Mouse (Mus musculus) CH12.LX (cell line): ENCODE data around the gene Ltbp2. TPM values are rescaled to one million over a fixed set of nuclear protein-coding genes. Genes with fewer than 3 reads are reported as not detected.

Experiments
- DNase-seq: peaks from one replicate; pipeline ENCODE4 v3.0.0-alpha.2; 2013; ENCODE audit errors: extremely low read depth
- H3K27ac ChIP-seq: 2 replicates; pipeline ENCODE4 v1.5.1; 2012; ENCODE audit warnings: low read depth, mild to moderate bottlenecking, control low read depth, moderate library complexity; ENCODE audit not compliant: insufficient read depth
- H3K27me3 ChIP-seq: replicated peaks from 2 replicates; pipeline ENCODE3; 2012; ENCODE audit warnings: inconsistent platforms
- H3K36me3 ChIP-seq, 2 experiments: replicated peaks in 1 of 2; 2 replicates each; pipeline versions ENCODE3 to v1.6.1; 2012; ENCODE audit warnings: inconsistent platforms in 1 of 2, low read length in 1 of 2, mild to moderate bottlenecking in 1 of 2, mixed read lengths in 1 of 2, moderate library complexity in 1 of 2; ENCODE audit not compliant: control insufficient read depth in 1 of 2, insufficient read depth in 1 of 2
- H3K4me1 ChIP-seq, 2 experiments: 2 replicates each; pipeline ENCODE4 v1.6.1; 2012; ENCODE audit warnings: inconsistent platforms in 1 of 2, moderate library complexity in 1 of 2; ENCODE audit not compliant: insufficient read depth in 2 of 2, control insufficient read depth in 1 of 2
- H3K4me2 ChIP-seq: 2 replicates; pipeline ENCODE4 v1.6.1; 2012; ENCODE audit warnings: low read depth, mild to moderate bottlenecking, control low read depth; ENCODE audit not compliant: poor library complexity, insufficient read depth, severe bottlenecking
- H3K4me3 ChIP-seq, 3 experiments: fragments of 150-350 bp in 1 of 3; sonication (generic) in 1 of 3; replicated peaks in 1 of 3; 2 replicates each; pipeline versions ENCODE3 to v1.5.1; 2011 to 2012; ENCODE audit warnings: low read depth in 2 of 3, low read length in 2 of 3, mild to moderate bottlenecking in 2 of 3, moderate library complexity in 2 of 3, control low read depth in 1 of 3, improper control_type of control experiment in 1 of 3, inconsistent platforms in 1 of 3, mixed read lengths in 1 of 3; ENCODE audit not compliant: poor library complexity in 1 of 3
- H3K79me2 ChIP-seq: replicated peaks from 2 replicates; pipeline ENCODE4 v1.6.1; 2012; ENCODE audit warnings: mild to moderate bottlenecking, moderate library complexity; ENCODE audit not compliant: control insufficient read depth, poor library complexity, insufficient read depth, severe bottlenecking; ENCODE audit errors: extremely low read depth
- H3K9ac ChIP-seq: 2 replicates; pipeline ENCODE4 v1.6.1; 2012; ENCODE audit warnings: low read depth, mild to moderate bottlenecking, control low read depth, moderate library complexity; ENCODE audit not compliant: insufficient read depth
- H3K9me3 ChIP-seq: replicated peaks from 2 replicates; pipeline ENCODE3; 2012; ENCODE audit warnings: low read length, inconsistent platforms, mixed read lengths
- CHD1 ChIP-seq: IDR thresholded peaks from 2 replicates; pipeline ENCODE4 v1.6.1; 2012; ENCODE audit warnings: low read depth, low read length, improper control_type of control experiment, inconsistent platforms
- CTCF ChIP-seq, 2 experiments: IDR thresholded peaks in 1 of 2; conservative IDR thresholded peaks in 1 of 2; 2 replicates each; pipeline ENCODE4 v1.5.1; 2011 to 2012; ENCODE audit warnings: low read depth in 2 of 2, low read length in 2 of 2, improper control_type of control experiment in 1 of 2, inconsistent platforms in 1 of 2, mild to moderate bottlenecking in 1 of 2, moderate library complexity in 1 of 2
- E2F4 ChIP-seq: IDR thresholded peaks from 2 replicates; pipeline ENCODE4 v1.6.1; 2011; ENCODE audit warnings: low read depth, low read length, improper control_type of control experiment; ENCODE audit not compliant: insufficient replicate concordance
- ELF1 ChIP-seq: IDR thresholded peaks from 2 replicates; pipeline ENCODE4 v1.6.1; 2014; ENCODE audit warnings: low read depth, mild to moderate bottlenecking, inconsistent platforms, low read length, improper control_type of control experiment
- ETS1 ChIP-seq: conservative IDR thresholded peaks from 2 replicates; pipeline ENCODE4 v1.6.1; 2012; ENCODE audit warnings: low read depth, mild to moderate bottlenecking, inconsistent platforms, low read length, improper control_type of control experiment, moderate library complexity
- GABPA ChIP-seq: IDR thresholded peaks from 2 replicates; pipeline ENCODE4 v1.6.1; 2012; ENCODE audit warnings: low read depth, low read length, improper control_type of control experiment, inconsistent platforms; ENCODE audit not compliant: insufficient replicate concordance
- HCFC1 ChIP-seq: IDR thresholded peaks from 2 replicates; pipeline ENCODE4 v1.6.1; 2012; ENCODE audit warnings: low read depth, mild to moderate bottlenecking, inconsistent platforms, low read length, improper control_type of control experiment
- JUND ChIP-seq: conservative IDR thresholded peaks from 2 replicates; pipeline ENCODE4 v1.6.1; 2011; ENCODE audit warnings: low read depth, low read length, improper control_type of control experiment
- MAFK ChIP-seq: IDR thresholded peaks from 2 replicates; pipeline ENCODE4 v1.6.1; 2011; ENCODE audit warnings: low read length, improper control_type of control experiment; ENCODE audit not compliant: insufficient replicate concordance
- MEF2A ChIP-seq: IDR thresholded peaks from 2 replicates; pipeline ENCODE4 v1.6.1; 2014; ENCODE audit warnings: low read depth, mild to moderate bottlenecking, inconsistent platforms, low read length, improper control_type of control experiment, borderline replicate concordance
- MXI1 ChIP-seq: IDR thresholded peaks from 2 replicates; pipeline ENCODE4 v1.6.1; 2011; ENCODE audit warnings: mild to moderate bottlenecking, low read depth, low read length, improper control_type of control experiment
- MYC ChIP-seq: IDR thresholded peaks from 2 replicates; pipeline ENCODE4 v1.6.1; 2011; ENCODE audit warnings: low read depth, mild to moderate bottlenecking, improper control_type of control experiment, low read length
- NELFE ChIP-seq: IDR thresholded peaks from 2 replicates; pipeline ENCODE4 v1.6.1; 2011; ENCODE audit warnings: low read depth, low read length, improper control_type of control experiment
- NRF1 ChIP-seq: IDR thresholded peaks from 2 replicates; pipeline ENCODE4 v1.6.1; 2014; ENCODE audit warnings: low read depth, mild to moderate bottlenecking, inconsistent platforms, low read length, improper control_type of control experiment, moderate library complexity
- PAX5 ChIP-seq: IDR thresholded peaks from 2 replicates; pipeline ENCODE4 v1.6.1; 2012; ENCODE audit warnings: low read length, inconsistent platforms, mixed read lengths
- POLR2AphosphoS2 ChIP-seq: IDR thresholded peaks from 2 replicates; pipeline ENCODE4 v1.6.1; 2011; ENCODE audit warnings: low read depth, low read length, improper control_type of control experiment
- RAD21 ChIP-seq: IDR thresholded peaks from 2 replicates; pipeline ENCODE4 v1.6.1; 2011; ENCODE audit warnings: low read depth, mild to moderate bottlenecking, low read length, improper control_type of control experiment, moderate library complexity
- RCOR1 ChIP-seq: conservative IDR thresholded peaks from 2 replicates; pipeline ENCODE4 v1.6.1; 2012; ENCODE audit warnings: low read depth, mild to moderate bottlenecking, inconsistent platforms, low read length, improper control_type of control experiment
- SIN3A ChIP-seq: IDR thresholded peaks from 2 replicates; pipeline ENCODE4 v1.6.1; 2012; ENCODE audit warnings: low read length, improper control_type of control experiment, inconsistent platforms
- SMC3 ChIP-seq: IDR thresholded peaks from 2 replicates; pipeline ENCODE4 v1.6.1; 2011; ENCODE audit warnings: low read depth, low read length, improper control_type of control experiment
- TBP ChIP-seq: conservative IDR thresholded peaks from 2 replicates; pipeline ENCODE4 v1.6.1; 2011; ENCODE audit warnings: low read depth, low read length, improper control_type of control experiment
- USF1 ChIP-seq: IDR thresholded peaks from 2 replicates; pipeline ENCODE4 v1.6.1; 2014; ENCODE audit warnings: low read depth, mild to moderate bottlenecking, inconsistent platforms, low read length, improper control_type of control experiment
- ZMIZ1 ChIP-seq: IDR thresholded peaks from 2 replicates; pipeline ENCODE4 v1.6.1; 2012; ENCODE audit warnings: low read depth, mild to moderate bottlenecking, inconsistent platforms, low read length, improper control_type of control experiment
- ZNF384 ChIP-seq: IDR thresholded peaks from 2 replicates; pipeline ENCODE4 v1.6.1; 2012; ENCODE audit warnings: low read depth, low read length, improper control_type of control experiment, inconsistent platforms
- dilution Hi-C: fragments of 300-500 bp; cut with MboI; formaldehyde crosslinking; loops from 2 replicates; pipeline ENCODE4 v1.14.3; 2020; ENCODE audit warnings: low sequenced_read_pairs; ENCODE audit not compliant: extremely low pct_unique_long_range_greater_than_20kb, extremely low pct_ligation_motif_present
- in situ Hi-C: fragments of 300-500 bp; cut with MboI; formaldehyde crosslinking; loops from 3 replicates; pipeline ENCODE4 v1.14.3; 2019; ENCODE audit warnings: low sequenced_read_pairs, low pct_ligation_motif_present, low pct_unique_long_range_greater_than_20kb, mixed read lengths
- polyA plus RNA-seq: library from polyadenylated mRNA; unstranded; fragments of >175 nt; gene quantifications from 2 replicates; pipeline ENCODE4 v1.2.1, GENCODE M21; 2012; ENCODE audit warnings: low read depth; ENCODE audit not compliant: insufficient read length
- total RNA-seq, 2 experiments: library from RNA; depleted of rRNA; stranded (reverse); fragments of 300-350 nt in 1 of 2; fragments of >200 nt in 1 of 2; gene quantifications; 2 replicates each; pipeline ENCODE4 v1.2.3; 2012 to 2014

Ltbp2 gene
- total and polyA plus RNA-seq, 3 experiments, result 0.25 to 0.97 TPM; not detected in 1

DNA sequence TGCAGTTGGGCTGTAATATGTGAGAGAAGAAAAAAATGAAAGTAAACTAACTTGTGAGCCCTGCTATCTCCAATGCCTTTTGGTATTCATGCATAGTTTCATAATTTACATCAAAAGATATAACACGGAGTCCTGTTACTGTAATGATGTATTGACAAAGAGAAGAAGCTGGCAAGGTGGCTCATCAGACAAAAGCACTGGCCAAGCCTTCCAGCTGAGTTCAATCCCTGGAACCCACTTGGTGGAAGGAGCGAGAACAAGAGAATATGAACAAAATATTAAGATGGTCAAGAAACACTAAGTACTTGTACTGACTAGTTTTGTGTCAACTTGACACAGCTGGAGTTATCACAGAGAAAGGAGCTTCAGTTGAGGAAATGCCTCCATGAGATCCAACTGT, 4.0 kb downstream of the Ltbp2 start:
- H3K27ac ChIP-seq, result no peak overlapping the region
- TF ChIP-seq PAX5 (no peak), ZNF384 (no peak), MAFK (no peak), SMC3 (no peak), HCFC1 (no peak), CTCF (conservative IDR thresholded peaks at IDR 0.05 in 1 of 2, IDR thresholded peaks at IDR 0.05 in 1 of 2; ENCODE audit: low read depth in 2 of 2, low read length in 2 of 2) (no peak), GABPA (no peak), USF1 (no peak), NRF1 (no peak), MXI1 (no peak), ZMIZ1 (no peak), SIN3A (no peak)
- TF ChIP-seq, all 38 proteins: peak for 0
- dilution Hi-C loops (no loop called here), in situ Hi-C loops (no loop called here)
- Histone ChIP-seq H3K4me1 (no peaks in the 10 kb centered on the region; a peak in 1 of 4 replicates), H3K79me2 (no peaks in the 10 kb centered on the region), H3K9me3 (peaks cover 7% of the 10 kb centered on the region), H3K36me3 (no peaks in the 10 kb centered on the region), H3K4me2 (no peak overlapping the region), H3K4me3 (no peak overlapping the region), H3K27me3 (peaks cover 24% of the 10 kb centered on the region), H3K9ac (no peak overlapping the region)
- no peak for DNase-seq

GRCm38 (mm10) chr12:84865431-84865830, 10.9 kb downstream of the Ltbp2 start:
- H3K4me3 ChIP-seq, result no peak overlapping the region
- dilution Hi-C loops, result no loop called here
- H3K27me3 ChIP-seq, result no peaks in the 10 kb centered on the region
- no peak overlapping the region for H3K27ac ChIP-seq
- no peak overlapping the region for H3K4me2 ChIP-seq
- H3K9me3 ChIP-seq, result no peaks in the 10 kb centered on the region
- H3K79me2 ChIP-seq, result no peaks in the 10 kb centered on the region
- peaks cover 7 to 11% of the 10 kb centered on the region in 2 experiments; a peak in 3 of 4 replicates for H3K4me1 ChIP-seq
- TF ChIP-seq CHD1 (no peak), NELFE (no peak), TBP (no peak), ETS1 (no peak), PAX5 (no peak), POLR2AphosphoS2 (no peak), ZNF384 (no peak), RAD21 (no peak), GABPA (no peak), MXI1 (no peak), MYC (no peak), ELF1 (no peak), RCOR1 (no peak), MEF2A (no peak), MAFK (no peak), E2F4 (no peak), JUND (no peak)
- in situ Hi-C loops, result no loop called here
- no peak for DNase-seq
- H3K36me3 ChIP-seq, result no peaks in the 10 kb centered on the region
- no peak overlapping the region for H3K9ac ChIP-seq
